23 mouse cellular contexts compared by ENCODE assay signal in genomic region chr5:100590505-100590904, GRCm38 (mm10). TPM values are rescaled to one million over a fixed set of nuclear protein-coding genes. Genes with fewer than 3 reads are reported as not detected.
DNase-seq lines count a peak whose midpoint lies in the region; ATAC-seq and TF ChIP-seq lines count a peak whose summit lies in the region.
"Had no signal": no experiment of that assay in that cellular context is flagged by ENCODE, and none has a peak within 500 bp of the region (broad histone marks: within the 10 kb centered on the region; RNA-seq: fewer than 3 reads in every experiment).

No protein-coding gene starts in this region.

- ATAC-seq in lung, embryonic 14.5 days (ENCODE audit: insufficient read depth): no peak
- peak; percentile 48; the same call in 1 of the 2 replicates for ATAC-seq in common myeloid progenitor, adult 5-6 weeks (replicated peaks; ENCODE audit: low read depth, poor library complexity, severe bottlenecking)
- peak; percentile 26; the same call in 1 of the 2 replicates for ATAC-seq in megakaryocyte, adult 5-6 weeks (ENCODE audit: poor library complexity, severe bottlenecking)
- ATAC-seq in stomach, embryonic 16.5 days (ENCODE audit: insufficient read depth, low FRiP score): peak; percentile 69; the same call in 1 of the 2 replicates
- no peak for ATAC-seq in hindbrain, embryonic 13.5 days (ENCODE audit: low FRiP score)
- ATAC-seq: forebrain, embryonic 14.5 days; midbrain, embryonic 16.5 days had no signal

- no peaks in the 10 kb centered on the region for H3K4me1 ChIP-seq in lung, embryonic 14.5 days (ENCODE audit: insufficient read depth)
- no peaks in the 10 kb centered on the region for H3K4me1 ChIP-seq in stomach, embryonic 16.5 days (ENCODE audit: control insufficient read depth, insufficient read depth, low read length)
- H3K4me1 ChIP-seq in hindbrain, embryonic 13.5 days (replicated peaks): no peaks in the 10 kb centered on the region
- H3K4me1 ChIP-seq: embryonic facial prominence, embryonic 13.5 days; heart, embryonic 12.5 days had no signal

- TF ChIP-seq CTCF in lung, embryonic 14.5 days (IDR thresholded peaks at IDR 0.05; ENCODE audit: low read depth): no peak

- no peak overlapping the region for H3K4me3 ChIP-seq in lung, embryonic 14.5 days (ENCODE audit: low read depth, low read length)
- H3K4me3 ChIP-seq in stomach, embryonic 16.5 days (replicated peaks; ENCODE audit: low read length): no peak overlapping the region
- no peak overlapping the region for H3K4me3 ChIP-seq in hindbrain, embryonic 13.5 days
- H3K4me3 ChIP-seq: embryonic facial prominence, embryonic 13.5 days; heart, embryonic 12.5 days; megakaryocyte, embryonic 14.5 days had no signal

- no peaks in the 10 kb centered on the region for H3K36me3 ChIP-seq in lung, embryonic 14.5 days (ENCODE audit: insufficient read depth)
- no peaks in the 10 kb centered on the region for H3K36me3 ChIP-seq in stomach, embryonic 16.5 days (ENCODE audit: control insufficient read depth, insufficient read depth, low read length)
- H3K36me3 ChIP-seq in hindbrain, embryonic 13.5 days: no peaks in the 10 kb centered on the region
- H3K36me3 ChIP-seq: embryonic facial prominence, embryonic 13.5 days; heart, embryonic 12.5 days had no signal

- H3K9ac ChIP-seq in lung, embryonic 14.5 days: no peak overlapping the region
- H3K9ac ChIP-seq in stomach, embryonic 16.5 days (ENCODE audit: low read length): no peak overlapping the region
- H3K9ac ChIP-seq in hindbrain, embryonic 13.5 days: no peak overlapping the region
- H3K9ac ChIP-seq: embryonic facial prominence, embryonic 13.5 days; heart, embryonic 12.5 days; hindbrain, embryonic 14.5 days had no signal

- H3K4me2 ChIP-seq in lung, embryonic 14.5 days: no peak overlapping the region
- H3K4me2 ChIP-seq in stomach, embryonic 16.5 days (ENCODE audit: low read depth, low read length): no peak overlapping the region
- no peak overlapping the region for H3K4me2 ChIP-seq in hindbrain, embryonic 13.5 days
- H3K4me2 ChIP-seq: embryonic facial prominence, embryonic 13.5 days; heart, embryonic 12.5 days; hindbrain, embryonic 14.5 days had no signal

- H3K27ac ChIP-seq in lung, embryonic 14.5 days (ENCODE audit: low read depth): no peak overlapping the region
- H3K27ac ChIP-seq in stomach, embryonic 16.5 days (ENCODE audit: low read length): no peak overlapping the region
- H3K27ac ChIP-seq in hindbrain, embryonic 13.5 days: no peak overlapping the region
- H3K27ac ChIP-seq: embryonic facial prominence, embryonic 13.5 days; hindbrain, embryonic 14.5 days; kidney, postnatal 0 days had no signal

- H3K9me3 ChIP-seq in lung, embryonic 14.5 days (ENCODE audit: low read depth, low read length): no peaks in the 10 kb centered on the region; the same call in 1 of the 2 replicates
- peaks cover 6% of the 10 kb centered on the region; the same call in 1 of the 2 replicates for H3K9me3 ChIP-seq in stomach, embryonic 16.5 days (replicated peaks; ENCODE audit: control insufficient read depth, low read length)
- H3K9me3 ChIP-seq in hindbrain, embryonic 13.5 days: peaks cover 13% of the 10 kb centered on the region; the same call in 1 of the 2 replicates

- no peaks in the 10 kb centered on the region for H3K27me3 ChIP-seq in lung, embryonic 14.5 days (ENCODE audit: insufficient read depth, low read length)
- no peaks in the 10 kb centered on the region for H3K27me3 ChIP-seq in stomach, embryonic 16.5 days (ENCODE audit: control insufficient read depth, insufficient read depth, low read length)
- no peaks in the 10 kb centered on the region for H3K27me3 ChIP-seq in hindbrain, embryonic 13.5 days
- H3K27me3 ChIP-seq: CH12.LX; embryonic facial prominence, embryonic 13.5 days; heart, embryonic 12.5 days; megakaryocyte, embryonic 14.5 days had no signal

- 33% methylated on average over 5 of the region's 5 CpGs for WGBS in lung, embryonic 14.5 days
- 38% methylated on average over 5 of the region's 5 CpGs for WGBS in stomach, embryonic 16.5 days
- WGBS in hindbrain, embryonic 13.5 days: 96% methylated on average over 5 of the region's 5 CpGs

- peak; percentile 31 for DNase-seq in lung, embryonic 14.5 days
- no peak for DNase-seq in lung, adult 18-20 months
- DNase-seq in cerebellum, adult 9-11 months: no peak
- no peak for DNase-seq in cerebellum, postnatal 14 days
- DNase-seq: cerebellum, adult 8-10 months; gastrocnemius, postnatal 36 days; kidney, adult 18-20 months; left cerebral cortex, postnatal 4 days; liver; right cerebral cortex, postnatal 25 days had no signal

RNA-seq across cellular contexts. Expression of gene Plac8, which starts 18.5 kb away (rescaled TPM):
- polyA plus RNA-seq in lung, embryonic 14.5 days (2014; fragmentation: Nextera tagmentation; extraction: Ambion mirVana): 10.0 and 11.5 TPM in 2 replicates
- total RNA-seq in common myeloid progenitor, adult 5-6 weeks (2017): 1,717 and 2,144 TPM in 2 replicates
- total RNA-seq in megakaryocyte, adult 5-6 weeks (2015): 1,942 and 2,045 TPM in 2 replicates
- total RNA-seq in megakaryocyte, adult 5-6 weeks (2017): 1,369 and 1,731 TPM in 2 replicates
- 226 and 255 TPM in 2 replicates for polyA plus RNA-seq in stomach, embryonic 16.5 days (2015; fragmentation: Nextera tagmentation; extraction: Ambion mirVana)
- 0.93 and 1.0 TPM in 2 replicates for polyA plus RNA-seq in hindbrain, embryonic 13.5 days (2015; fragmentation: Nextera tagmentation; extraction: Ambion mirVana)
- total RNA-seq: gastrocnemius, postnatal 36 days; layer of hippocampus, adult 18-20 months had no signal

Comparison
In these comparisons a context has a peak if more than half of its experiments do, and no peak if none do; other contexts are left out.
1. ATAC-seq: peak in common myeloid progenitor, adult 5-6 weeks (single experiment), megakaryocyte, adult 5-6 weeks (single experiment) and stomach, embryonic 16.5 days (single experiment); none in lung, embryonic 14.5 days (single experiment) and hindbrain, embryonic 13.5 days (single experiment).
2. RNA of gene Plac8, which starts 18.5 kb away (polyA plus RNA-seq): 226 to 255 TPM in stomach, embryonic 16.5 days; 10.0 to 11.5 TPM in lung, embryonic 14.5 days and 0.93 to 1.0 TPM in hindbrain, embryonic 13.5 days; every median in the first group is over 10 times any median in the second.